Mouse (Mus musculus): ENCODE results near the gene Pla2g3. TPM values are rescaled to one million over a fixed set of nuclear protein-coding genes. Genes with fewer than 3 reads are reported as not detected.
A peak's percentile ranks its signal among the peaks of the same experiment; 100 is the strongest.

The Pla2g3 gene
- polyA plus RNA-seq (2016; fragmentation: Nextera tagmentation; extraction: Ambion mirVana), result 0.45 and 0.53 TPM in 2 replicates

GRCm38 (mm10) chr11:3487952-3488570 lies at the start of gene Pla2g3:
TSS of gene Pla2g3 (plus strand) at chr11:3488284.
- H3K27ac ChIP-seq, result no peak within 1 kb of the TSS
- no peak; the same call in 1 of the 2 replicates for ATAC-seq (ENCODE audit: insufficient number of reproducible peaks, insufficient read depth, low FRiP score, low TSS enrichment, low read depth)
- WGBS, result 19% methylated on average over 11 of the region's 11 CpGs
- no peak within 1 kb of the TSS for H3K4me2 ChIP-seq
- H3K9me3 ChIP-seq, result no peaks in the 10 kb centered on the region
- no peak within 1 kb of the TSS for H3K4me3 ChIP-seq (replicated peaks)
- no peak within 1 kb of the TSS for H3K9ac ChIP-seq (replicated peaks)
- no peaks in the 10 kb centered on the region for H3K27me3 ChIP-seq
- no peaks in the 10 kb centered on the region for H3K36me3 ChIP-seq
- peaks cover 8% of the 10 kb centered on the region for H3K4me1 ChIP-seq (replicated peaks)

- no peak for ATAC-seq (ENCODE audit: insufficient number of reproducible peaks, insufficient read depth, low FRiP score, low TSS enrichment, low read depth)
Measured at GRCm38 (mm10) chr11:3441696-3442443, 46.2 kb upstream of the Pla2g3 start.

GRCm38 (mm10) chr11:3442677-3443076 lies 45.4 kb upstream of the Pla2g3 start:
- H3K36me3 ChIP-seq, result no peaks in the 10 kb centered on the region
- H3K9ac ChIP-seq (replicated peaks), result no peak overlapping the region
- WGBS, result 73% methylated on average over 4 of the region's 4 CpGs
- H3K9me3 ChIP-seq, result no peaks in the 10 kb centered on the region
- no peak overlapping the region for H3K4me2 ChIP-seq
- no peaks in the 10 kb centered on the region for H3K4me1 ChIP-seq (replicated peaks)
- ATAC-seq (ENCODE audit: insufficient number of reproducible peaks, insufficient read depth, low FRiP score, low TSS enrichment, low read depth), result no peak
- H3K27me3 ChIP-seq, result no peaks in the 10 kb centered on the region
- no peak overlapping the region for H3K4me3 ChIP-seq (replicated peaks)
- no peak overlapping the region for H3K27ac ChIP-seq

More at GRCm38 (mm10) chr11:3441696-3442443, 46.2 kb upstream of the Pla2g3 start:
- H3K9ac ChIP-seq (replicated peaks), result no peak overlapping the region
- H3K4me1 ChIP-seq (replicated peaks), result no peaks in the 10 kb centered on the region
- no peaks in the 10 kb centered on the region for H3K9me3 ChIP-seq
- H3K36me3 ChIP-seq, result no peaks in the 10 kb centered on the region
- H3K27ac ChIP-seq, result no peak overlapping the region
- H3K4me2 ChIP-seq, result no peak overlapping the region
- H3K4me3 ChIP-seq (replicated peaks), result no peak overlapping the region
- H3K27me3 ChIP-seq, result no peaks in the 10 kb centered on the region

- H3K27ac ChIP-seq, result no peak overlapping the region
- H3K9ac ChIP-seq (replicated peaks), result no peak overlapping the region
- H3K4me2 ChIP-seq, result no peak overlapping the region
- H3K9me3 ChIP-seq, result no peaks in the 10 kb centered on the region
- H3K27me3 ChIP-seq, result no peaks in the 10 kb centered on the region
- ATAC-seq (ENCODE audit: insufficient number of reproducible peaks, insufficient read depth, low FRiP score, low TSS enrichment, low read depth), result no peak
- 89% methylated on average over 2 of the region's 2 CpGs for WGBS
- no peaks in the 10 kb centered on the region for H3K4me1 ChIP-seq (replicated peaks)
- no peaks in the 10 kb centered on the region for H3K36me3 ChIP-seq
- H3K4me3 ChIP-seq (replicated peaks), result no peak overlapping the region
Measured at GRCm38 (mm10) chr11:3443091-3443490, 45.0 kb upstream of the Pla2g3 start.

GRCm38 (mm10) chr11:3444875-3445274 lies 43.2 kb upstream of the Pla2g3 start:
- WGBS, result 88% methylated on average over 8 of the region's 8 CpGs
- Histone ChIP-seq H3K9ac (replicated peaks) (no peak overlapping the region), H3K9me3 (no peaks in the 10 kb centered on the region), H3K27ac (no peak overlapping the region), H3K4me3 (replicated peaks) (no peak overlapping the region), H3K4me1 (replicated peaks) (no peaks in the 10 kb centered on the region), H3K4me2 (no peak overlapping the region), H3K36me3 (no peaks in the 10 kb centered on the region; the same call in 1 of the 2 replicates), H3K27me3 (no peaks in the 10 kb centered on the region)
- no peak for ATAC-seq (ENCODE audit: insufficient number of reproducible peaks, insufficient read depth, low FRiP score, low TSS enrichment, low read depth)

GRCm38 (mm10) chr11:3451701-3452163 lies 36.4 kb upstream of the Pla2g3 start:
- peaks cover 13% of the 10 kb centered on the region; the same call in 1 of the 2 replicates for H3K36me3 ChIP-seq
- H3K27me3 ChIP-seq, result no peaks in the 10 kb centered on the region
- peaks cover 18% of the 10 kb centered on the region for H3K4me1 ChIP-seq (replicated peaks)
- WGBS, result under 1% methylated on average over 20 of the region's 20 CpGs
- ATAC-seq (ENCODE audit: insufficient number of reproducible peaks, insufficient read depth, low FRiP score, low TSS enrichment, low read depth), result peak; percentile 58
- peak overlapping the region; percentile 82 for H3K9ac ChIP-seq (replicated peaks)
- H3K27ac ChIP-seq, result peak overlapping the region; percentile 90
- peak overlapping the region; percentile 71 for H3K4me2 ChIP-seq
- no peaks in the 10 kb centered on the region for H3K9me3 ChIP-seq
- peak overlapping the region; percentile 86 for H3K4me3 ChIP-seq (replicated peaks)

GRCm38 (mm10) chr11:3452167-3452639 lies 35.9 kb upstream of the Pla2g3 start, which contains the start of gene Rnf185:
TSS of gene Rnf185 (minus strand) at chr11:3452363.
- no peaks in the 10 kb centered on the region for H3K27me3 ChIP-seq
- peak within 1 kb of the TSS; percentile 86 for H3K4me3 ChIP-seq (replicated peaks)
- H3K36me3 ChIP-seq, result peaks cover 13% of the 10 kb centered on the region; the same call in 1 of the 2 replicates
- peak within 1 kb of the TSS; percentile 90 for H3K27ac ChIP-seq
- H3K4me1 ChIP-seq (replicated peaks), result peaks cover 18% of the 10 kb centered on the region
- ATAC-seq (ENCODE audit: insufficient number of reproducible peaks, insufficient read depth, low FRiP score, low TSS enrichment, low read depth), result peak; percentile 96
- H3K9ac ChIP-seq (replicated peaks), result peak within 1 kb of the TSS; percentile 82
- H3K4me2 ChIP-seq, result peak within 1 kb of the TSS; percentile 71
- whole genome bisulfite sequencing, result under 1% methylated on average over 45 of the region's 45 CpGs
- no peaks in the 10 kb centered on the region for H3K9me3 ChIP-seq

GRCm38 (mm10) chr11:3452769-3453168 lies 35.3 kb upstream of the Pla2g3 start:
- peak overlapping the region; percentile 86 for H3K4me3 ChIP-seq (replicated peaks)
- H3K9me3 ChIP-seq, result no peaks in the 10 kb centered on the region
- H3K9ac ChIP-seq (replicated peaks), result peak overlapping the region; percentile 82
- H3K4me1 ChIP-seq (replicated peaks), result peaks cover 18% of the 10 kb centered on the region
- no peak for ATAC-seq (ENCODE audit: insufficient number of reproducible peaks, insufficient read depth, low FRiP score, low TSS enrichment, low read depth)
- WGBS, result 3% methylated on average over 9 of the region's 9 CpGs
- no peaks in the 10 kb centered on the region for H3K27me3 ChIP-seq
- peak overlapping the region; percentile 71 for H3K4me2 ChIP-seq
- H3K27ac ChIP-seq, result peak overlapping the region; percentile 90
- peaks cover 13% of the 10 kb centered on the region; the same call in 1 of the 2 replicates for H3K36me3 ChIP-seq

- H3K9ac ChIP-seq (replicated peaks), result no peak overlapping the region
- H3K4me3 ChIP-seq (replicated peaks), result no peak overlapping the region; the same call in 1 of the 2 replicates
- WGBS, result 80% methylated on average over 6 of the region's 6 CpGs
- no peaks in the 10 kb centered on the region for H3K27me3 ChIP-seq
- peaks cover 18% of the 10 kb centered on the region for H3K4me1 ChIP-seq (replicated peaks)
- peak overlapping the region; percentile 71 for H3K4me2 ChIP-seq
- no peaks in the 10 kb centered on the region for H3K9me3 ChIP-seq
- H3K36me3 ChIP-seq, result peaks cover 13% of the 10 kb centered on the region; the same call in 1 of the 2 replicates
- no peak for ATAC-seq (ENCODE audit: insufficient number of reproducible peaks, insufficient read depth, low FRiP score, low TSS enrichment, low read depth)
- no peak overlapping the region for H3K27ac ChIP-seq
Measured at GRCm38 (mm10) chr11:3453467-3453866, 34.6 kb upstream of the Pla2g3 start.

GRCm38 (mm10) chr11:3454506-3454905 lies 33.6 kb upstream of the Pla2g3 start:
- ATAC-seq (ENCODE audit: insufficient number of reproducible peaks, insufficient read depth, low FRiP score, low TSS enrichment, low read depth), result no peak
- Histone ChIP-seq H3K9me3 (no peaks in the 10 kb centered on the region), H3K4me2 (no peak overlapping the region), H3K4me3 (replicated peaks) (no peak overlapping the region), H3K9ac (replicated peaks) (no peak overlapping the region), H3K27ac (no peak overlapping the region), H3K36me3 (peaks cover 13% of the 10 kb centered on the region; the same call in 1 of the 2 replicates), H3K27me3 (no peaks in the 10 kb centered on the region), H3K4me1 (replicated peaks) (peaks cover 18% of the 10 kb centered on the region)
- WGBS, result 94% methylated on average over 3 of the region's 3 CpGs

- no peak overlapping the region for H3K27ac ChIP-seq
- H3K4me1 ChIP-seq (replicated peaks), result peaks cover 9% of the 10 kb centered on the region
- no peak overlapping the region for H3K9ac ChIP-seq (replicated peaks)
- H3K9me3 ChIP-seq, result no peaks in the 10 kb centered on the region
- 25% methylated on average over 1 of the region's 1 CpGs for WGBS
- no peak for ATAC-seq (ENCODE audit: insufficient number of reproducible peaks, insufficient read depth, low FRiP score, low TSS enrichment, low read depth)
- no peak overlapping the region for H3K4me3 ChIP-seq (replicated peaks)
- peaks cover 13% of the 10 kb centered on the region; the same call in 1 of the 2 replicates for H3K36me3 ChIP-seq
- no peak overlapping the region for H3K4me2 ChIP-seq
- no peaks in the 10 kb centered on the region for H3K27me3 ChIP-seq
Measured at GRCm38 (mm10) chr11:3456354-3456753, 31.7 kb upstream of the Pla2g3 start.

Measured in limb, embryonic 12.5 days (tissue).